Mouse (Mus musculus) CH12.LX (cell line): ENCODE data around the gene Lhx2. TPM values are rescaled to one million over a fixed set of nuclear protein-coding genes. Genes with fewer than 3 reads are reported as not detected.

Source experiments
- DNase-seq: peaks from one replicate; pipeline ENCODE4 v3.0.0-alpha.2; 2013; ENCODE audit errors: extremely low read depth
- H3K27ac ChIP-seq: 2 replicates; pipeline ENCODE4 v1.5.1; 2012; ENCODE audit warnings: low read depth, mild to moderate bottlenecking, control low read depth, moderate library complexity; ENCODE audit not compliant: insufficient read depth
- H3K27me3 ChIP-seq: replicated peaks from 2 replicates; pipeline ENCODE3; 2012; ENCODE audit warnings: inconsistent platforms
- H3K36me3 ChIP-seq, 2 experiments: replicated peaks in 1 of 2; 2 replicates each; pipeline versions ENCODE3 to v1.6.1; 2012; ENCODE audit warnings: inconsistent platforms in 1 of 2, low read length in 1 of 2, mild to moderate bottlenecking in 1 of 2, mixed read lengths in 1 of 2, moderate library complexity in 1 of 2; ENCODE audit not compliant: control insufficient read depth in 1 of 2, insufficient read depth in 1 of 2
- H3K4me1 ChIP-seq, 2 experiments: 2 replicates each; pipeline ENCODE4 v1.6.1; 2012; ENCODE audit warnings: inconsistent platforms in 1 of 2, moderate library complexity in 1 of 2; ENCODE audit not compliant: insufficient read depth in 2 of 2, control insufficient read depth in 1 of 2
- H3K4me2 ChIP-seq: 2 replicates; pipeline ENCODE4 v1.6.1; 2012; ENCODE audit warnings: low read depth, mild to moderate bottlenecking, control low read depth; ENCODE audit not compliant: poor library complexity, insufficient read depth, severe bottlenecking
- H3K4me3 ChIP-seq, 3 experiments: fragments of 150-350 bp in 1 of 3; sonication (generic) in 1 of 3; replicated peaks in 1 of 3; 2 replicates each; pipeline versions ENCODE3 to v1.5.1; 2011 to 2012; ENCODE audit warnings: low read depth in 2 of 3, low read length in 2 of 3, mild to moderate bottlenecking in 2 of 3, moderate library complexity in 2 of 3, control low read depth in 1 of 3, improper control_type of control experiment in 1 of 3, inconsistent platforms in 1 of 3, mixed read lengths in 1 of 3; ENCODE audit not compliant: poor library complexity in 1 of 3
- H3K79me2 ChIP-seq: replicated peaks from 2 replicates; pipeline ENCODE4 v1.6.1; 2012; ENCODE audit warnings: mild to moderate bottlenecking, moderate library complexity; ENCODE audit not compliant: control insufficient read depth, poor library complexity, insufficient read depth, severe bottlenecking; ENCODE audit errors: extremely low read depth
- H3K9ac ChIP-seq: 2 replicates; pipeline ENCODE4 v1.6.1; 2012; ENCODE audit warnings: low read depth, mild to moderate bottlenecking, control low read depth, moderate library complexity; ENCODE audit not compliant: insufficient read depth
- H3K9me3 ChIP-seq: replicated peaks from 2 replicates; pipeline ENCODE3; 2012; ENCODE audit warnings: low read length, inconsistent platforms, mixed read lengths
- CHD1 ChIP-seq: IDR thresholded peaks from 2 replicates; pipeline ENCODE4 v1.6.1; 2012; ENCODE audit warnings: low read depth, low read length, improper control_type of control experiment, inconsistent platforms
- CHD2 ChIP-seq: IDR thresholded peaks from 2 replicates; pipeline ENCODE4 v1.6.1; 2011; ENCODE audit warnings: low read length, improper control_type of control experiment
- CTCF ChIP-seq, 2 experiments: IDR thresholded peaks in 1 of 2; conservative IDR thresholded peaks in 1 of 2; 2 replicates each; pipeline ENCODE4 v1.5.1; 2011 to 2012; ENCODE audit warnings: low read depth in 2 of 2, low read length in 2 of 2, improper control_type of control experiment in 1 of 2, inconsistent platforms in 1 of 2, mild to moderate bottlenecking in 1 of 2, moderate library complexity in 1 of 2
- E2F4 ChIP-seq: IDR thresholded peaks from 2 replicates; pipeline ENCODE4 v1.6.1; 2011; ENCODE audit warnings: low read depth, low read length, improper control_type of control experiment; ENCODE audit not compliant: insufficient replicate concordance
- ELF1 ChIP-seq: IDR thresholded peaks from 2 replicates; pipeline ENCODE4 v1.6.1; 2014; ENCODE audit warnings: low read depth, mild to moderate bottlenecking, inconsistent platforms, low read length, improper control_type of control experiment
- EP300 ChIP-seq: IDR thresholded peaks from 2 replicates; pipeline ENCODE4 v1.6.1; 2011; ENCODE audit warnings: low read length, improper control_type of control experiment
- HCFC1 ChIP-seq: IDR thresholded peaks from 2 replicates; pipeline ENCODE4 v1.6.1; 2012; ENCODE audit warnings: low read depth, mild to moderate bottlenecking, inconsistent platforms, low read length, improper control_type of control experiment
- JUN ChIP-seq: IDR thresholded peaks from 2 replicates; pipeline ENCODE4 v1.6.1; 2011; ENCODE audit warnings: low read depth, mild to moderate bottlenecking, low read length, improper control_type of control experiment, moderate library complexity; ENCODE audit not compliant: insufficient read depth
- MAFK ChIP-seq: IDR thresholded peaks from 2 replicates; pipeline ENCODE4 v1.6.1; 2011; ENCODE audit warnings: low read length, improper control_type of control experiment; ENCODE audit not compliant: insufficient replicate concordance
- MAX ChIP-seq: IDR thresholded peaks from 2 replicates; pipeline ENCODE4 v1.6.1; 2011; ENCODE audit warnings: low read length, improper control_type of control experiment
- MAZ ChIP-seq: IDR thresholded peaks from 2 replicates; pipeline ENCODE4 v1.6.1; 2012; ENCODE audit warnings: low read depth, mild to moderate bottlenecking, inconsistent platforms, low read length, improper control_type of control experiment, moderate library complexity
- MEF2A ChIP-seq: IDR thresholded peaks from 2 replicates; pipeline ENCODE4 v1.6.1; 2014; ENCODE audit warnings: low read depth, mild to moderate bottlenecking, inconsistent platforms, low read length, improper control_type of control experiment, borderline replicate concordance
- MXI1 ChIP-seq: IDR thresholded peaks from 2 replicates; pipeline ENCODE4 v1.6.1; 2011; ENCODE audit warnings: mild to moderate bottlenecking, low read depth, low read length, improper control_type of control experiment
- MYC ChIP-seq: IDR thresholded peaks from 2 replicates; pipeline ENCODE4 v1.6.1; 2011; ENCODE audit warnings: low read depth, mild to moderate bottlenecking, improper control_type of control experiment, low read length
- NRF1 ChIP-seq: IDR thresholded peaks from 2 replicates; pipeline ENCODE4 v1.6.1; 2014; ENCODE audit warnings: low read depth, mild to moderate bottlenecking, inconsistent platforms, low read length, improper control_type of control experiment, moderate library complexity
- POLR2AphosphoS2 ChIP-seq: IDR thresholded peaks from 2 replicates; pipeline ENCODE4 v1.6.1; 2011; ENCODE audit warnings: low read depth, low read length, improper control_type of control experiment
- RAD21 ChIP-seq: IDR thresholded peaks from 2 replicates; pipeline ENCODE4 v1.6.1; 2011; ENCODE audit warnings: low read depth, mild to moderate bottlenecking, low read length, improper control_type of control experiment, moderate library complexity
- RCOR1 ChIP-seq: conservative IDR thresholded peaks from 2 replicates; pipeline ENCODE4 v1.6.1; 2012; ENCODE audit warnings: low read depth, mild to moderate bottlenecking, inconsistent platforms, low read length, improper control_type of control experiment
- SIN3A ChIP-seq: IDR thresholded peaks from 2 replicates; pipeline ENCODE4 v1.6.1; 2012; ENCODE audit warnings: low read length, improper control_type of control experiment, inconsistent platforms
- TCF12 ChIP-seq: IDR thresholded peaks from 2 replicates; pipeline ENCODE4 v1.6.1; 2014; ENCODE audit warnings: low read depth, mild to moderate bottlenecking, inconsistent platforms, low read length, improper control_type of control experiment
- UBTF ChIP-seq: IDR thresholded peaks from 2 replicates; pipeline ENCODE4 v1.6.1; 2012; ENCODE audit warnings: low read depth, mild to moderate bottlenecking, inconsistent platforms, low read length, improper control_type of control experiment, moderate library complexity
- USF1 ChIP-seq: IDR thresholded peaks from 2 replicates; pipeline ENCODE4 v1.6.1; 2014; ENCODE audit warnings: low read depth, mild to moderate bottlenecking, inconsistent platforms, low read length, improper control_type of control experiment
- ZMIZ1 ChIP-seq: IDR thresholded peaks from 2 replicates; pipeline ENCODE4 v1.6.1; 2012; ENCODE audit warnings: low read depth, mild to moderate bottlenecking, inconsistent platforms, low read length, improper control_type of control experiment
- dilution Hi-C: fragments of 300-500 bp; cut with MboI; formaldehyde crosslinking; loops from 2 replicates; pipeline ENCODE4 v1.14.3; 2020; ENCODE audit warnings: low sequenced_read_pairs; ENCODE audit not compliant: extremely low pct_unique_long_range_greater_than_20kb, extremely low pct_ligation_motif_present
- in situ Hi-C: fragments of 300-500 bp; cut with MboI; formaldehyde crosslinking; loops from 3 replicates; pipeline ENCODE4 v1.14.3; 2019; ENCODE audit warnings: low sequenced_read_pairs, low pct_ligation_motif_present, low pct_unique_long_range_greater_than_20kb, mixed read lengths
- polyA plus RNA-seq: library from polyadenylated mRNA; unstranded; fragments of >175 nt; gene quantifications from 2 replicates; pipeline ENCODE4 v1.2.1, GENCODE M21; 2012; ENCODE audit warnings: low read depth; ENCODE audit not compliant: insufficient read length
- total RNA-seq, 2 experiments: library from RNA; depleted of rRNA; stranded (reverse); fragments of 300-350 nt in 1 of 2; fragments of >200 nt in 1 of 2; gene quantifications; 2 replicates each; pipeline ENCODE4 v1.2.3; 2012 to 2014

Gene Lhx2
- total and polyA plus RNA-seq, 3 experiments: 0.24 to 0.47 (median 0.34) TPM

GRCm38 (mm10) chr2:38359186-38359585, 20.1 kb downstream of the Lhx2 start:
- no peak for TF ChIP-seq MXI1
- no peak for TF ChIP-seq ELF1
- TF ChIP-seq UBTF: no peak
- no peak for TF ChIP-seq SIN3A
- no peak for TF ChIP-seq MAZ
- TF ChIP-seq MAX: no peak
- no peak for TF ChIP-seq CHD2
- TF ChIP-seq JUN: no peak
- TF ChIP-seq RAD21: no peak
- Histone ChIP-seq H3K27ac (no peak overlapping the region), H3K79me2 (no peaks in the 10 kb centered on the region), H3K4me1 (no peaks in the 10 kb centered on the region; a peak in 1 of 4 replicates), H3K9ac (no peak overlapping the region), H3K27me3 (no peaks in the 10 kb centered on the region), H3K9me3 (peaks cover 10% of the 10 kb centered on the region), H3K4me3 (no peak overlapping the region), H3K4me2 (no peak overlapping the region), H3K36me3 (no peaks in the 10 kb centered on the region)
- dilution Hi-C loops (no loop called here), in situ Hi-C loops (no loop called here)
- no peak for DNase-seq

GRCm38 (mm10) chr2:38359811-38360210, 20.7 kb downstream of the Lhx2 start:
- Histone ChIP-seq H3K36me3 (no peaks in the 10 kb centered on the region), H3K27ac (no peak overlapping the region), H3K4me2 (no peak overlapping the region), H3K9me3 (peaks cover 8% of the 10 kb centered on the region), H3K4me1 (no peaks in the 10 kb centered on the region; a peak in 1 of 4 replicates), H3K4me3 (no peak overlapping the region), H3K27me3 (no peaks in the 10 kb centered on the region), H3K9ac (no peak overlapping the region), H3K79me2 (no peaks in the 10 kb centered on the region)
- dilution Hi-C loops: no loop called here
- in situ Hi-C loops: no loop called here
- TF ChIP-seq UBTF (no peak), ZMIZ1 (no peak), RAD21 (no peak), ELF1 (no peak), POLR2AphosphoS2 (no peak), NRF1 (no peak), JUN (no peak), CHD1 (no peak), MAZ (no peak), MEF2A (no peak)
- no peak for DNase-seq

GRCm38 (mm10) chr2:38366222-38366621, 27.1 kb downstream of the Lhx2 start:
- H3K4me2 ChIP-seq: no peak overlapping the region
- H3K4me1 ChIP-seq: peaks cover 0 to 3% of the 10 kb centered on the region in 2 experiments; a peak in 2 of 4 replicates
- H3K9me3 ChIP-seq: no peaks in the 10 kb centered on the region
- no peak for DNase-seq
- no peak for TF ChIP-seq E2F4
- TF ChIP-seq MXI1: no peak
- TF ChIP-seq TCF12: no peak
- TF ChIP-seq ZMIZ1: no peak
- TF ChIP-seq EP300: no peak
- TF ChIP-seq MAFK: no peak
- no peak for TF ChIP-seq USF1
- TF ChIP-seq CHD1: no peak
- no peak for TF ChIP-seq CTCF (conservative IDR thresholded peaks at IDR 0.05 in 1 of 2, IDR thresholded peaks at IDR 0.05 in 1 of 2; ENCODE audit: low read depth in 2 of 2, low read length in 2 of 2)
- TF ChIP-seq RCOR1: no peak
- no peak for TF ChIP-seq HCFC1
- no peak for TF ChIP-seq MYC
- no peak for TF ChIP-seq ELF1
- TF ChIP-seq, all 38 proteins: peak for 0
- no peak overlapping the region for H3K27ac ChIP-seq
- no peak overlapping the region for H3K9ac ChIP-seq
- no peaks in the 10 kb centered on the region for H3K36me3 ChIP-seq
- dilution Hi-C loops: no loop called here
- in situ Hi-C loops: no loop called here
- H3K79me2 ChIP-seq: no peaks in the 10 kb centered on the region
- no peak overlapping the region for H3K4me3 ChIP-seq
- no peaks in the 10 kb centered on the region for H3K27me3 ChIP-seq
